ENCODE assay signal across 9 mouse cellular contexts in the genomic region with DNA sequence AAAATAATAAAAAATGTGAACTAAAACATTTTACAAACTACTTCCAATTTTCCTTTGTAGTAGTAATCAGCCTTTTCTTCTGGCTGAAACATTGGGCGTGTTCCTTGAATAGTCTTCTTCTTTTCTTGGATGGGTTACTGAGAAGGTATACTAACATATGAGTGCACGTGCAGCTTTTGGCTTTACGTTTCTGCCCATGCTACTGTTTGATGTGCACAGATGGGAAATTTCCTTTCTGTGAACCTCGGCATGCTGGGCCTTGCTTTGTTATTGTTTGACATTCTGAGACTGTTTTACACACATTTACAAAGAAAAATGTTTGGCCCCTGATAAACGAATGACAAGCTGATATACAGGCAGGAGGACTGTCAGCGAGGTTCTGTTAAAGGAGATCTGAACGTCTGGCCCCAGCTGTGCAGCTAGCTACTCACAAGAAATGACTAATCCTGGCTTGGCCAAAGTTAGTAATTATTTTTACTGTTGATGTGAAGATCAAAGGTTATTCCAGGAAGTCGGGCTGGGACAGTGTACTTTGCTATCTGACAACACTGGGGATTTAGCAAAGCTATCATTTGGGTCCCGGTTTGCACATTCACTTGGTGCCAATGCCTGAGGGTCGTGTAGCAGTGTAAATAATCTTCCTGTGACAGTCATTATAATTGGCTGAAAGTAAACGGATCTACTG.
DNase-seq lines count a peak whose midpoint lies in the region; ATAC-seq and TF ChIP-seq lines count a peak whose summit lies in the region.
"Had no signal": no experiment of that assay in that cellular context is flagged by ENCODE, and none has a peak within 500 bp of the region (broad histone marks: within the 10 kb centered on the region; RNA-seq: fewer than 3 reads in every experiment).

No protein-coding gene starts in this region.

- 0 out of 2 replicates have a peak, but pooled peaks cover 5% of the 10 kb centered on the region for H3K4me1 ChIP-seq in heart, embryonic 10.5 days
- H3K4me1 ChIP-seq in kidney, adult 2 months (ENCODE audit: control insufficient read depth, insufficient read depth, low read length), result peaks cover 4% of the 10 kb centered on the region; the same call in 1 of the 2 replicates
- H3K4me1 ChIP-seq in lung, embryonic 16.5 days (replicated peaks; ENCODE audit: control insufficient read depth, insufficient read depth, low read length), result peaks cover 7% of the 10 kb centered on the region; the same call in 1 of the 2 replicates
- no peaks in the 10 kb centered on the region for H3K4me1 ChIP-seq in neural tube, embryonic 15.5 days
- H3K4me1 ChIP-seq: megakaryocyte, embryonic 14.5 days had no signal

- no peak overlapping the region for H3K9ac ChIP-seq in lung, embryonic 16.5 days (ENCODE audit: low read length)
- H3K9ac ChIP-seq in neural tube, embryonic 15.5 days (replicated peaks), result no peak overlapping the region

- no peaks in the 10 kb centered on the region for H3K9me3 ChIP-seq in heart, embryonic 10.5 days
- no peaks in the 10 kb centered on the region for H3K9me3 ChIP-seq in lung, embryonic 16.5 days (ENCODE audit: control insufficient read depth, low read length)
- H3K9me3 ChIP-seq in neural tube, embryonic 15.5 days (replicated peaks), result no peaks in the 10 kb centered on the region
- H3K9me3 ChIP-seq: megakaryocyte, embryonic 14.5 days had no signal

- TF ChIP-seq CTCF in kidney, adult 2 months (conservative IDR thresholded peaks at IDR 0.05; ENCODE audit: insufficient read depth, insufficient read length, low read depth, low read length), result no peak

- ATAC-seq in lung, embryonic 16.5 days (ENCODE audit: low read depth), result peak; percentile 92
- no peak for ATAC-seq in neural tube, embryonic 15.5 days (ENCODE audit: low FRiP score)
- ATAC-seq in granulocyte monocyte progenitor cell, adult 5-6 weeks (replicated peaks; ENCODE audit: poor library complexity, severe bottlenecking), result no peak

- H3K36me3 ChIP-seq in heart, embryonic 10.5 days, result no peaks in the 10 kb centered on the region
- no peaks in the 10 kb centered on the region for H3K36me3 ChIP-seq in kidney, adult 2 months (ENCODE audit: control insufficient read depth, insufficient read depth, low read length)
- no peaks in the 10 kb centered on the region for H3K36me3 ChIP-seq in lung, embryonic 16.5 days (ENCODE audit: control insufficient read depth, insufficient read depth, low read length)
- no peaks in the 10 kb centered on the region for H3K36me3 ChIP-seq in neural tube, embryonic 15.5 days

- no peaks in the 10 kb centered on the region for H3K27me3 ChIP-seq in heart, embryonic 10.5 days (ENCODE audit: insufficient read depth, poor library complexity, severe bottlenecking)
- no peaks in the 10 kb centered on the region for H3K27me3 ChIP-seq in kidney, adult 2 months (replicated peaks; ENCODE audit: control insufficient read depth, insufficient read depth, low read length)
- H3K27me3 ChIP-seq in lung, embryonic 16.5 days (ENCODE audit: control insufficient read depth, insufficient read depth, low read depth, low read length), result no peaks in the 10 kb centered on the region
- H3K27me3 ChIP-seq in neural tube, embryonic 15.5 days (replicated peaks), result no peaks in the 10 kb centered on the region
- H3K27me3 ChIP-seq: megakaryocyte, embryonic 14.5 days had no signal

- intact Hi-C loops in left cerebral cortex, postnatal 10 days (cut with DNase I), result no loop called here

- DNase-seq in heart, adult 11 months, result peak; percentile 97
- no peak for DNase-seq in heart, embryonic 10.5 days (ENCODE audit: low spot score)
- DNase-seq in adrenal gland, postnatal 36 days, result peak; percentile 52 to 57
- peak; percentile 90 for DNase-seq in kidney, adult 2 months
- no peak for DNase-seq in left cerebral cortex, postnatal 10 days (ENCODE audit: extremely low spot score in 1 of 2, low spot score in 2 of 2)

- no peak overlapping the region for H3K4me2 ChIP-seq in lung, embryonic 16.5 days (ENCODE audit: low read depth, low read length)
- H3K4me2 ChIP-seq in neural tube, embryonic 15.5 days, result no peak overlapping the region

- H3K4me3 ChIP-seq in heart, embryonic 10.5 days, result no peak overlapping the region
- H3K4me3 ChIP-seq in kidney, adult 2 months (ENCODE audit: insufficient read depth, low read depth, low read length), result no peak overlapping the region
- no peak overlapping the region for H3K4me3 ChIP-seq in lung, embryonic 16.5 days (ENCODE audit: low read length)
- no peak overlapping the region for H3K4me3 ChIP-seq in neural tube, embryonic 15.5 days (replicated peaks)
- H3K4me3 ChIP-seq: megakaryocyte, embryonic 14.5 days had no signal

- 41% methylated on average over 11 of the region's 11 CpGs for WGBS in heart, embryonic 10.5 days
- 21% methylated on average over 11 of the region's 11 CpGs for WGBS in kidney, adult 2 months
- 14% methylated on average over 11 of the region's 11 CpGs for WGBS in lung, embryonic 16.5 days
- 63% methylated on average over 11 of the region's 11 CpGs for WGBS in neural tube, embryonic 15.5 days

- H3K27ac ChIP-seq in heart, embryonic 10.5 days, result no peak overlapping the region
- H3K27ac ChIP-seq in kidney, adult 2 months (ENCODE audit: insufficient read depth, low read depth, low read length), result peak overlapping the region; percentile 85
- no peak overlapping the region; the same call in 1 of the 2 replicates for H3K27ac ChIP-seq in lung, embryonic 16.5 days (ENCODE audit: low read length)
- no peak overlapping the region for H3K27ac ChIP-seq in neural tube, embryonic 15.5 days (replicated peaks)

- TF ChIP-seq POLR2A in kidney, adult 2 months (IDR thresholded peaks at IDR 0.05; ENCODE audit: low read depth, low read length), result no peak

Comparison
In these comparisons a context has a peak if more than half of its experiments do, and no peak if none do; other contexts are left out.
1. DNase-seq: peak in heart, adult 11 months (single experiment), adrenal gland, postnatal 36 days (2 of 2) and kidney, adult 2 months (single experiment); none in heart, embryonic 10.5 days (single experiment) and left cerebral cortex, postnatal 10 days (0 of 2).